Mouse (Mus musculus): ENCODE data around the gene Cyp4f13.

Gene Cyp4f13

GRCm38 (mm10) chr17:32947215-32947914 lies at the start of gene Cyp4f13:
TSS of gene Cyp4f13 (minus strand) at chr17:32947402.
- peak; percentile 57 for DNase-seq (ENCODE audit: low spot score)

GRCm38 (mm10) chr17:32992699-32993474 lies 45.7 kb upstream of the Cyp4f13 start, which contains the start of gene Zfp952:
TSS of gene Zfp952 (plus strand) at chr17:32993129.
- peak; percentile 89 for DNase-seq (ENCODE audit: low spot score)

GRCm38 (mm10) chr17:32991965-32992698 lies 44.9 kb upstream of the Cyp4f13 start:
- no peak for DNase-seq (ENCODE audit: low spot score)

GRCm38 (mm10) chr17:32986301-32986700 lies 39.1 kb upstream of the Cyp4f13 start:
- no peak for DNase-seq (ENCODE audit: low spot score)

GRCm38 (mm10) chr17:32981361-32981760 lies 34.2 kb upstream of the Cyp4f13 start:
- DNase-seq (ENCODE audit: low spot score), result no peak

- DNase-seq (ENCODE audit: low spot score), result peak; percentile 94
Observed at GRCm38 (mm10) chr17:32965623-32966290, 18.6 kb upstream of the Cyp4f13 start, which contains the start of gene Zfp472. TSS of gene Zfp472 (plus strand) at chr17:32965814.

- no peak for DNase-seq (ENCODE audit: low spot score)
Observed at GRCm38 (mm10) chr17:32965253-32965622, 18.0 kb upstream of the Cyp4f13 start.

- DNase-seq (ENCODE audit: low spot score), result peak; percentile 45
Observed at GRCm38 (mm10) chr17:32951441-32951840, 4.2 kb upstream of the Cyp4f13 start.

- DNase-seq (ENCODE audit: low spot score), result no peak
Observed at GRCm38 (mm10) chr17:32951006-32951405, 3.8 kb upstream of the Cyp4f13 start.

GRCm38 (mm10) chr17:32950136-32950535 lies 2.9 kb upstream of the Cyp4f13 start:
- no peak for DNase-seq (ENCODE audit: low spot score)

- DNase-seq (ENCODE audit: low spot score), result no peak
Observed at GRCm38 (mm10) chr17:32946716-32947115, 486 bp downstream of the Cyp4f13 start.

- DNase-seq (ENCODE audit: low spot score), result no peak
Observed at GRCm38 (mm10) chr17:32944402-32945035, 2.7 kb downstream of the Cyp4f13 start.

- DNase-seq (ENCODE audit: low spot score), result no peak
Observed at GRCm38 (mm10) chr17:32943661-32944060, 3.5 kb downstream of the Cyp4f13 start.

GRCm38 (mm10) chr17:32939831-32940230 lies 7.4 kb downstream of the Cyp4f13 start:
- no peak for DNase-seq (ENCODE audit: low spot score)

GRCm38 (mm10) chr17:32927803-32928202 lies 19.4 kb downstream of the Cyp4f13 start:
- DNase-seq (ENCODE audit: low spot score), result no peak

- DNase-seq (ENCODE audit: low spot score), result peak; percentile 21
Observed at GRCm38 (mm10) chr17:32924658-32925312, 22.4 kb downstream of the Cyp4f13 start.

GRCm38 (mm10) chr17:32923681-32924080 lies 23.5 kb downstream of the Cyp4f13 start:
- DNase-seq (ENCODE audit: low spot score), result no peak

GRCm38 (mm10) chr17:32919123-32919522 lies 28.1 kb downstream of the Cyp4f13 start:
- no peak for DNase-seq (ENCODE audit: low spot score)

- no peak for DNase-seq (ENCODE audit: low spot score)
Observed at GRCm38 (mm10) chr17:32917131-32917530, 30.1 kb downstream of the Cyp4f13 start, which contains the start of gene Cyp4f14. TSS of gene Cyp4f14 (minus strand) at chr17:32917342.

- DNase-seq (ENCODE audit: low spot score), result no peak
Observed at GRCm38 (mm10) chr17:32916075-32916474, 31.1 kb downstream of the Cyp4f13 start.

GRCm38 (mm10) chr17:32906172-32906571 lies 41.0 kb downstream of the Cyp4f13 start:
- no peak for DNase-seq (ENCODE audit: low spot score)

Data from c-Kit-positive CD71-positive TER-119-positive erythroid progenitor cells, embryonic 14.5 days (primary cell).